Mouse (Mus musculus) myocyte (in vitro differentiated cells): ENCODE measurements around the gene Bad. TPM values are rescaled to one million over a fixed set of nuclear protein-coding genes. Genes with fewer than 3 reads are reported as not detected.

ENCODE experiments used
- H3K27me3 ChIP-seq: one replicate; pipeline ENCODE4 v1.6.1; 2011; ENCODE audit not compliant: control insufficient read depth, insufficient read depth, insufficient read length
- H3K36me3 ChIP-seq: one replicate; pipeline ENCODE4 v1.6.1; 2011; ENCODE audit not compliant: control insufficient read depth, insufficient read depth
- H3K4me2 ChIP-seq: one replicate; pipeline ENCODE4 v1.6.1; 2011; ENCODE audit warnings: low read depth, control low read depth
- H3K4me3 ChIP-seq: one replicate; pipeline ENCODE4 v1.5.1; 2011; ENCODE audit warnings: mild to moderate bottlenecking, control low read depth, moderate library complexity
- H3K79me2 ChIP-seq: one replicate; pipeline ENCODE4 v1.6.1; 2011; ENCODE audit not compliant: control insufficient read depth, insufficient read depth
- H3ac ChIP-seq: one replicate; pipeline ENCODE4 v1.6.1; 2011; ENCODE audit not compliant: control insufficient read depth, insufficient read length
- CEBPB ChIP-seq: IDR thresholded peaks from 2 replicates; pipeline ENCODE4 v1.6.1; 2011; ENCODE audit warnings: mild to moderate bottlenecking, moderate library complexity; ENCODE audit not compliant: poor library complexity, insufficient read depth, severe bottlenecking
- E2F4 ChIP-seq: IDR thresholded peaks from one replicate; pipeline ENCODE4 v1.6.1; 2011; ENCODE audit warnings: mild to moderate bottlenecking, control low read depth, moderate library complexity; ENCODE audit not compliant: insufficient read depth
- MAX ChIP-seq: IDR thresholded peaks from one replicate; pipeline ENCODE4 v1.6.1; 2011; ENCODE audit warnings: low read depth, mild to moderate bottlenecking, control low read depth
- MYOD1 ChIP-seq, 3 experiments: IDR thresholded peaks; one replicate each; pipeline ENCODE4 v1.6.1; 2011; ENCODE audit warnings: control low read depth in 2 of 3, low read depth in 2 of 3, mild to moderate bottlenecking in 2 of 3, moderate library complexity in 1 of 3; ENCODE audit not compliant: insufficient read length in 2 of 3, control insufficient read depth in 1 of 3
- MYOG ChIP-seq, 3 experiments: IDR thresholded peaks; one replicate each; pipeline ENCODE4 v1.6.1; 2011; ENCODE audit warnings: control low read depth in 2 of 3, low read depth in 2 of 3, mild to moderate bottlenecking in 2 of 3; ENCODE audit not compliant: insufficient read length in 2 of 3, control insufficient read depth in 1 of 3, insufficient read depth in 1 of 3
- POLR2A ChIP-seq: IDR thresholded peaks from one replicate; pipeline ENCODE4 v1.6.1; 2011; ENCODE audit warnings: low read depth, mild to moderate bottlenecking, control low read depth, moderate library complexity; ENCODE audit not compliant: insufficient read length
- POLR2AphosphoS2 ChIP-seq: IDR thresholded peaks from one replicate; pipeline ENCODE4 v1.6.1; 2011; ENCODE audit warnings: low read depth, control low read depth; ENCODE audit not compliant: insufficient read length
- REST ChIP-seq: IDR thresholded peaks from one replicate; pipeline ENCODE4 v1.6.1; 2011; ENCODE audit warnings: mild to moderate bottlenecking, control low read depth, moderate library complexity; ENCODE audit not compliant: insufficient read depth, insufficient read length
- SRF ChIP-seq: IDR thresholded peaks from one replicate; pipeline ENCODE4 v1.6.1; 2011; ENCODE audit warnings: low read depth; ENCODE audit not compliant: control insufficient read depth, insufficient read length
- TCF12 ChIP-seq: IDR thresholded peaks from one replicate; pipeline ENCODE4 v1.6.1; 2011; ENCODE audit warnings: mild to moderate bottlenecking, control low read depth; ENCODE audit not compliant: poor library complexity, insufficient read depth, severe bottlenecking
- TCF3 ChIP-seq: IDR thresholded peaks from one replicate; pipeline ENCODE4 v1.6.1; 2011; ENCODE audit warnings: low read depth, control low read depth; ENCODE audit not compliant: insufficient read length
- USF1 ChIP-seq: IDR thresholded peaks from one replicate; pipeline ENCODE4 v1.6.1; 2011; ENCODE audit warnings: low read depth, mild to moderate bottlenecking, control low read depth, moderate library complexity
- polyA plus RNA-seq: library from polyadenylated mRNA; unstranded; fragments of >200 nt; fragmentation: generic; extraction: Trizol; gene quantifications from one replicate; pipeline ENCODE4 v1.2.1, GENCODE M21; 2012; ENCODE audit warnings: missing spikeins

Gene Bad
- polyA plus RNA-seq, 1 experiment: 76.1 TPM

DNA sequence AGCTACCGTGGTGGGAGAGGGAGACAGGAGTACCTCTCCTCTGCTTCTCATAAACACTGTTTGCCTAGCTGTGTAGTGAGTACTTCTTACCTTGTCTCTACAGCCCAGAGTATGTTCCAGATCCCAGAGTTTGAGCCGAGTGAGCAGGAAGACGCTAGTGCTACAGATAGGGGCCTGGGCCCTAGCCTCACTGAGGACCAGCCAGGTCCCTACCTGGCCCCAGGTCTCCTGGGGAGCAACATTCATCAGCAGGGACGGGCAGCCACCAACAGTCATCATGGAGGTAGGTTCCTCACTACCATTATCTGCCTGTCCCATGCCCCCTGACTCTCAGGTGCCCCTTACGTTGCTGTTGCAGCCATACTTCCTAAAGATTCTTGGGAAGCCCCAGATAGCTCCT lies 1.1 kb downstream of the Bad start:
- H3K36me3 ChIP-seq: no peaks in the 10 kb centered on the region
- TF ChIP-seq POLR2A (no peak), REST (no peak), SRF (no peak), CEBPB (no peak), MYOG (IDR thresholded peaks at IDR 0.05; ENCODE audit: control insufficient read depth in 1 of 3, insufficient read depth in 1 of 3, insufficient read length in 2 of 3, low read depth in 2 of 3) (no peak)
- H3K79me2 ChIP-seq: peaks cover 14% of the 10 kb centered on the region
- no peaks in the 10 kb centered on the region for H3K27me3 ChIP-seq
- peak overlapping the region; percentile 98 for H3K4me3 ChIP-seq
- peak overlapping the region; percentile 87 for H3K4me2 ChIP-seq
- peak overlapping the region; percentile 13 for H3ac ChIP-seq

DNA sequence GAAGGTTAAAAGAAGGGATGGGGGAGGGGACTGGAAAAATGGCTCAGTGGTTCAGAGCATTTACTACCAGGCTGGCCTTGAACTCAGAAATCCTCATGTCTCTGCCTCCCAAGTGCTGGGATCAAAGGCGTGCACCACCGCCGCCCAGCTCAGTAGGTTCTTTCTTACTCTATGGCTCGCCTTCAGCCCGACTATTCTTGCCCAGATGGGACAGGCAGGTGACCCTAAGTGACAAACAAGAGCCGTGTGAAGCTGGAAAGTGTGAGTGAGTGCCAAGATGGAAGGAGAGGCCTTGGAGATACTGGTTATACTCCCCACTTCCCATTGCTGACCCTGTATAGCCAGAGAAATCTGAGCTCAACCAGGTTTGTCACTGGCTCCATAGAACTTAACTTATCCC lies 2.0 kb downstream of the Bad start:
- TF ChIP-seq REST: no peak
- Histone ChIP-seq H3K4me2 (no peak overlapping the region), H3K36me3 (no peaks in the 10 kb centered on the region), H3ac (no peak overlapping the region), H3K79me2 (peaks cover 14% of the 10 kb centered on the region), H3K4me3 (no peak overlapping the region), H3K27me3 (no peaks in the 10 kb centered on the region)

DNA sequence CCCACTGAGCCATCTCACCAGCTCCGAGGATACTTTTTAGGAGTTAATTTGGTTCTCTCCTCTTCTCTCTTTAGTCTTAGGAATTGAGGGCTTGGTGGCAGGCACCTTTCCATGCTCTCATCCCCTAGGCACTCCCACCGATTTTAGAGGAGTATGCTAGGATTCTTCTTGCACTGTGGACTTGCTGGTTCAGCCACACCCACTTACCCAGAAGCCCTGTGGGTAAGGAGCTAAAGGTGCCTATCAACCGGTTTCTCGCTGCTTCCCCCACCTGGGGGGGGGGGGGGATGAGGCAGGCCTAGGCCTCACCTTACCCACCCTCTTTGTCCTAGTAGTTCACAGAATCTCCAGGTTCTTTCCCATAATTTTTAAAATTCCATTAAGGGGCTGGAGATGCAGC lies 6.1 kb downstream of the Bad start:
- no peak overlapping the region for H3ac ChIP-seq
- H3K79me2 ChIP-seq: peaks cover 10% of the 10 kb centered on the region
- H3K27me3 ChIP-seq: no peaks in the 10 kb centered on the region
- no peak overlapping the region for H3K4me3 ChIP-seq
- H3K4me2 ChIP-seq: no peak overlapping the region
- TF ChIP-seq TCF12 (no peak), CEBPB (no peak), E2F4 (no peak)
- H3K36me3 ChIP-seq: no peaks in the 10 kb centered on the region

DNA sequence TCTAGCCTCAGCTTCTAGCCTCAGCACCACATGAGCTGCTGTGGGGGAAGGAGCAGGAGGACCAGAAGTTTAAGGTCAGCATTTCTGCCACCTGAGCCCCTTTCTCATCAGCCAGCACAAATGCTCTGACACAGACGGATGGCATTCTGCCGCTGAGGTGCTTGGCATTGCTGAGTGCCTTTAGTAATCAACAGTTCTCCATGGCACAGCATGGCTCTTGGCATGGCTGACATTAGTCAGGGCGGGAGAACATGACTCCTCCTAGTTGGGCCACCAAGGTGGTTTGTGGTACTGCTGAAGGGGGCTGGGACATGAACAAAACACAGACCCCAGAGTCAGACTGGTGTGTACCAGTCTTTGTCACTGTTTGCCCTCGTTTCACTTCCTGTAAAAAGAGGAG lies 6.5 kb downstream of the Bad start:
- TF ChIP-seq POLR2A: no peak
- no peak for TF ChIP-seq POLR2AphosphoS2
- TF ChIP-seq SRF: no peak
- no peak for TF ChIP-seq MYOD1 (IDR thresholded peaks at IDR 0.05; ENCODE audit: control insufficient read depth in 1 of 3, insufficient read length in 2 of 3, low read depth in 2 of 3)
- no peak for TF ChIP-seq MAX
- TF ChIP-seq USF1: no peak
- TF ChIP-seq CEBPB: no peak
- no peak for TF ChIP-seq MYOG (IDR thresholded peaks at IDR 0.05; ENCODE audit: control insufficient read depth in 1 of 3, insufficient read depth in 1 of 3, insufficient read length in 2 of 3, low read depth in 2 of 3)
- no peak for TF ChIP-seq TCF12
- TF ChIP-seq E2F4: no peak
- no peak for TF ChIP-seq TCF3
- H3K79me2 ChIP-seq: peaks cover 7% of the 10 kb centered on the region
- no peaks in the 10 kb centered on the region for H3K36me3 ChIP-seq
- H3K4me3 ChIP-seq: no peak overlapping the region
- H3K4me2 ChIP-seq: no peak overlapping the region
- no peak overlapping the region for H3ac ChIP-seq
- H3K27me3 ChIP-seq: no peaks in the 10 kb centered on the region

DNA sequence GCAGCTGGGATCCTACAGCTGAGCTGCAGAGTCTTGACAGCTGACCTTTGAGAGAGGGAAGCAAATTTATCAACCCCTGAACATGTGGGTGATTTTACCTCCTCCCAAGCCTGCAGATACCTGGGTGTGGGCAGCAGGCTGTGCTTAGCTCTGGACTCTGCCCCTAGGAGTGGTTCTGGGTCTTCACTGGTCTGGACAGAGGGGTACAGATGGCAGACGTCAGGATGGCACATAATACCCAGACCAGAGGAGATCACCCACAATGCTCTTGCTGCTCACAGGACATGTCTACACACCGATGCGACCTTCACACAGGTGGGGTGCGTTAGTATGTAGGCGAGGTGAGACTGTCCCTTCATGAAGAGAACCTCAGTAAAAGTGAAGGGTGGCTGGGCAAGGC lies 7.9 kb downstream of the Bad start:
- H3K4me3 ChIP-seq: peak overlapping the region; percentile 86
- no peaks in the 10 kb centered on the region for H3K27me3 ChIP-seq
- H3K79me2 ChIP-seq: no peaks in the 10 kb centered on the region
- no peak overlapping the region for H3ac ChIP-seq
- no peaks in the 10 kb centered on the region for H3K36me3 ChIP-seq
- no peak overlapping the region for H3K4me2 ChIP-seq
- TF ChIP-seq POLR2AphosphoS2 (peak; percentile 23), E2F4 (no peak)

DNA sequence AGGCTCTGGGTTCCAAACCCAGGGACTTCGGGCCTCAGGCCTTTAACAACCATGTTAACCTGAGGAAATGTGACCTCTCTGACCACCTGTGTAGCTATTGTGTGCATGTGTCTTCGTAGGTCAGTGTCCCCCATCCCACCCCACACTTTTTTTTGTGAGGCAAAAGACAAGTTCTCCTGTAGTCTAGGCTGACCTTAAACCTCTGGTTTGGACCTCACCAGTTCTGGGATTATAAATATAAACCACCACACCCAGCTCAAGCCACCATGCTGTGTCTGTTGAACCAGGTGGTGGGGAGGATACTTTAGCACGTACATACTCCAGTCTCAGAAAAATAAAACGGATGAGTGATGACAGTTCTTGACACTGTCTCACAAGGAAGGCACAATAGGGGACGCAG lies 8.3 kb downstream of the Bad start:
- peak overlapping the region; percentile 63 for H3ac ChIP-seq
- peak overlapping the region; percentile 86 for H3K4me3 ChIP-seq
- TF ChIP-seq SRF: no peak
- no peak for TF ChIP-seq REST
- TF ChIP-seq MYOG (IDR thresholded peaks at IDR 0.05; ENCODE audit: control insufficient read depth in 1 of 3, insufficient read depth in 1 of 3, insufficient read length in 2 of 3, low read depth in 2 of 3): no peak
- TF ChIP-seq MAX: no peak
- TF ChIP-seq POLR2A: no peak
- no peak for TF ChIP-seq USF1
- TF ChIP-seq POLR2AphosphoS2: no peak
- TF ChIP-seq E2F4: no peak
- TF ChIP-seq CEBPB: no peak
- no peak for TF ChIP-seq TCF3
- no peak for TF ChIP-seq MYOD1 (IDR thresholded peaks at IDR 0.05; ENCODE audit: control insufficient read depth in 1 of 3, insufficient read length in 2 of 3, low read depth in 2 of 3)
- no peak for TF ChIP-seq TCF12

More for the DNA sequence above, 8.3 kb downstream of the Bad start:
- Histone ChIP-seq H3K27me3 (no peaks in the 10 kb centered on the region), H3K79me2 (no peaks in the 10 kb centered on the region), H3K36me3 (no peaks in the 10 kb centered on the region), H3K4me2 (peak overlapping the region; percentile 87)
